Mouse (Mus musculus) urinary bladder, postnatal 14 days (tissue): ENCODE measurements around the gene Vmn1r43.
"Not testable (repeated sequence)": the region's sequence is repeated elsewhere in the genome, so short reads cannot be mapped to it uniquely, and the experiment has no call there.

Source experiments
- DNase-seq: peaks from one replicate; pipeline ENCODE4 v3.0.0; 2021; ENCODE audit warnings: low spot score

Gene Vmn1r43

DNA sequence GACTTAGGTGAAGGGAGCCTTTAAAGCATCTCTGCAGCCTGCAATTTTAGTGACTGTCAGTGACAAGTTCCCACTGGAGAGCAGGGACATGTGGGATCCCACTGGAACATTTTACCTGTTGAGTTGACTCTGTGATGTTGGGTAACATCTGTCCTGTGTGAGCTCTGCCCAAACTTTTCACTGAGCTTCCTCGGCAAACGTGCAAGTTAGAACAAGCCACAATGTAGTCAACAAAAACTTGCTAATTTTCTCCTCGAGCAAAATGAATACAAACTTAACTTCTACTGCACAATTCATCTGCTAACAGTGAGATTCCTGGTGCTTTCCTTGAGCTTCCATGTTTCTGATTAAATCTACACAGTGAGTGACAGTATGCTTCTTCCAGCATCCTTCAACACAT, at the start of gene Vmn1r43, which contains the start of gene Vmn1r42:
Vmn1r43 (minus strand) TSS at position 101 of the 400 bp plus-strand sequence.
Vmn1r42 (minus strand) TSS at position 101 of the 400 bp plus-strand sequence.
- DNase-seq, result not testable (repeated sequence)

DNA sequence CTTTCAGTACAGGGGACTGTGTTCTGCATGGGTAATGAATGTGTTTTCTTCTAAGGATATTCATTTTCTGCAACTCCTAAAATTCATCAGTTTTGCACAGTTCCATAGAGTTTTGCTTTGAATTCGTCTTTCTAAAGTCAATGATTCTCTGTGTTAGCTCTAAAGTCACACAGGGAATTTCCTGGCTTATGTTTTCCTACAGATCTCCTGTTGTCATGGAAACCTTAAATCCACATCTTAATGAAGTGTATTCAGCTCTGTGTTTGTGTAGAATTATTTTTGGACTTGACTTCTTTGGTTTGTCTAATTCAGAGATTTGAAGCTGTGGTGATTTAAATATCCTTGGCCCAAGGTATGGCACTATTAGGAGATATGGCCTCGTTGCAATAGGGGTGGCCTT, 7.6 kb upstream of the Vmn1r43 start:
- DNase-seq, result no peak

DNA sequence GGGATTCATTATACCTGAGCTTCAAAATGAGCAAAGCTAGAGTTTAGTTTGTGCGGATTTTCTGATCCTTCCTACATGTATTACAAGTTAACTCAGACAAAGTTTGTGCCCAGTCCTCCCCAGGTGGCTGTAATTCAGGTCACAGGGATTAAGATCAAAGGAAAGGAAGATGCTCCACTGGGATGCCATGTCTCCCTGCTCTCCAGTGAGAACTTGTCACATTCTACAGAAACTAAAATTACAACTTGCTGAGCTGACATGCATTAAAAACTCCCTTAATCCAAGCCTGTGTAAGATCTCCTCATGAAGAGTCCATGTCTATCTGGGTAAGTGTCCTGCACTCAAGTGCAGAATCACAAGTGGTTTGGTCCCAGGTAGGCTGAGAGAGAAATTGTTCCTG, 7.1 kb upstream of the Vmn1r43 start, which contains the start of gene Vmn1r44:
Vmn1r44 (plus strand) TSS at position 301 of the 400 bp plus-strand sequence.
- no peak for DNase-seq

DNA sequence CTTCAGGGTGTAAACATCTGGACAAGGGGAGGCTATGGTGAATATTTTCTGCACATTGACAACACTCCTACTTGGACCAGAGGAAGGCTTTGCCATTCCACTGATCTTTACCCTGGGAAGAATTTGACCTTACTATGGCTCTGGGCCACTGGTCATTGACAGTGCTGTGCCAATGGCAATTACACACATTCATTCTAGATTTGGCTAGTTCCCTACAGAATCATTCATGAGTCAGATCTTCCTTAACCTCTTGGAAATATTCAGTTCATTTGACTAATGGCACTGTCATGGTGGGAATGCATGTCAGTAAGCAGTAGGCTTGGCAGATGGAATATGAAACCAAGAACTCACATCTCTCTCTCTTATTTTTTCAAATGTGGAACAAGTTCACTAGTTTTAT, 4.7 kb upstream of the Vmn1r43 start:
- no peak for DNase-seq

DNA sequence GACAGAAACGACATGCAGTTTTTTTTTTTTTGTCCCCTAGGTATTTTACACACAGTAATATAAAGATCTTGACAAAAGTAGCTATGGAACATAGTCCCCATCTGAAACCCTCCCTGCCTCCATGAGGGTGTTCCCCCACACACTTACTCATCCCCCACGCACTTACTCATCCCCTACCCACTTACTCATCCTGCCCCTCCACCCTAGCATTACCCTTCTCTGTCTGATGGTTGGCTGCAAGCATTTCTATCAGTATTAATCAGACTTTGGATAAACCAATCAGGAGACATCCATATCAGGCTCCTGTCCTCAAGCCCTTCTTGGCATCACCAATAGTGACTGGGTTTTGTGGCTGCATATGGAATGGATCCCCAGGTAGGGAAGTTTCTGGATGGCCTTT, 750 bp upstream of the Vmn1r43 start:
- no peak for DNase-seq

DNA sequence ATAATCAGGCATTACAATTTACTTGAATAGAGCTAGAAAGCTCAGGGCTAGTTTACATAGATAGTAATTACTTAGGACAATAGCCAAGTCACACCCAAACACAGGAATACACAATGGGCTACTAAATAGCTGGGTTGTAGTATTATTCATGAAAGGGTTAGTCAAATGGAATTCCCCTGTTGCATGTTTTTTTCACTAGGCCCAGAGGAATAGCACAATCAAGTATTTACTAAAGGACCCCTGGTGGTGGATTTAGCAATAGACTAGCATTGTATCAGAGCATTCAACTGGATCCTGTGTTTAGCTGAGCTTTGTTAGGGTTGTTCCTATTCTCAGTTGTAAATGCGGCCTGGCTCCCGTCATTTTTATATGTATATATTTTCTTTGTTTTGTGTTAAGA, 8.2 kb downstream of the Vmn1r43 start:
- DNase-seq, result no peak

DNA sequence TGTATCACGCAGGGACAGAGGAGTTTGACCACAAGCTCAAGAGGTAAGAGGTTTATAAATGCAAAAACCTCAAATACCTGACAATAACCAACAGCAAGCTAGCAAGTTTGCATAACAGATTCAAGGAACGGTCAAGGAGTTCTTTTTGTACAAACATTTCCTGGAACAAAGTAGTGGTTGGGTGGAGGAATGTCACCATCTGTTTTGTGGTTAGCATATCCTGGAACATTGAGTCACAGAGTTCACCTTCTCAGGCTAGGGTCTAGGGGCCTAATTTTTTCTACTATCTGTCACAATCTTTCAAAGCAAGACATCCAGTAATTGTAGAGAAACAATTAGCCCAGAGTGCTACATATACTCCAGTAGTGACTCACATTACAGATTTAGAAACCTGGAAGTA, 8.9 kb downstream of the Vmn1r43 start:
- no peak for DNase-seq

DNA sequence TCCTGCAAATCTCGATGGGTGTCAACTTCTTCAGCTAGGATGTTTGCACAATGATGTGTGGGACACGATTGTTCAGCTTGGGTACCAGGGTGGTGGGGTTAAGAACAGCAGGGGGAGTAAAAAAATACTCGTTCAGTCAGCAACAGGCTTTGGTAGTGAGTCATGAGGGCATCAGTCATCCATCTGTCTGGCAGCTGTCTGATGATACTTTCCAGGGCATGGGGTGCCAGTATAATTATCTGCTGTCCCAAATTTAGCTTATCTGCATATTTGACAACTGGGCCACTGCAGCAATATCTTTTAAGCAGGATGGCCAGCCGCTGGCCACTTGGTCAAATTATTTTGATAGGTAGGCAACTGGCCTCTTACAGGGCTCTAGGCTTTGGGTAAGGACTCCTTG, 12.4 kb downstream of the Vmn1r43 start:
- no peak for DNase-seq

DNA sequence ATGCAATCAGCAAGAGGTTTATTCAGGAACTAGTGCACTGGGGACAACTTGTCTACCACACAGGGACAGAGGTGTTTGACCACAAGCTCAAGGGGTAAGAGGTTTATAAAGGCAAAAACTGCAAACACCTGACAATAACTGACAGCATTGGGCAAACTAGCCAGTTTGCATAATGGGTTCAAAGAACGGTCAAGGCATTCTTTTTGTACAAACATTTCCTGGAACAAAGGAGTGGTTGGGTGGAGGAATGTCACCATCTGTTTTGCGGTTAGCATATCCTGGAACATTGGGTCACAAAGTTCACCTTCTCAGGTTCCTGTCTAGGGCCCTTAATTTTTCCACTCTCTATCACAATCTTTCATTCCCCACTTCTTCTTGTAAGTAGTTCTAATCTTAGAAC, 16.4 kb downstream of the Vmn1r43 start:
- DNase-seq, result no peak

DNA sequence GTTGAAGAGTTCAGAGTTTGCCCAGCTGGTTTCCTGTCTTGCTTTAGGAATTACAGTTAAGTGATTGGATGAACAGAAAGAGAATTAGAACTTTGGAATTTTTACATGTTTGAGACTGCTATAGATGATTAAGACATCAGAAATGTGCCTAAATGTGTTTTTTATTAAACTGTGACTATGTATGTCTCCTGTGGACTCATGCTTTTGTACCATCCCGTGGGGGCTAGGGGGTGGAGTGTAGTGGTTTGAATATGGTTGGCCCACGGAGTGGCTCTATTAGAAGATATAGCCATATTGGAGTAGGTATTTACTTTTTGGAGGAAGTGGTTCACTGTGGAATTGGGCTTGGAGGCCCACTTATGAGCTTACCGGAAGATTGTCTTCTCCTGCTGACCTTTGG, 18.7 kb downstream of the Vmn1r43 start:
- DNase-seq, result no peak
